Mouse (Mus musculus) lung, postnatal 0 days (tissue): ENCODE measurements at regions not wholly inside any gene's neighbourhood (a gene's known extent, or its start where the extent isn't known, plus 50 kb on each side); places are given as distances from the start of the nearest gene placed in this dataset.

ENCODE experiments used
- CTCF ChIP-seq: IDR thresholded peaks from 2 replicates; pipeline ENCODE4 v1.5.1; 2016; ENCODE audit warnings: antibody characterized with exemption, mild to moderate bottlenecking
- EP300 ChIP-seq: IDR thresholded peaks from 2 replicates; pipeline ENCODE4 v1.6.1; 2016; ENCODE audit warnings: antibody characterized with exemption, mild to moderate bottlenecking, control low read depth

DNA sequence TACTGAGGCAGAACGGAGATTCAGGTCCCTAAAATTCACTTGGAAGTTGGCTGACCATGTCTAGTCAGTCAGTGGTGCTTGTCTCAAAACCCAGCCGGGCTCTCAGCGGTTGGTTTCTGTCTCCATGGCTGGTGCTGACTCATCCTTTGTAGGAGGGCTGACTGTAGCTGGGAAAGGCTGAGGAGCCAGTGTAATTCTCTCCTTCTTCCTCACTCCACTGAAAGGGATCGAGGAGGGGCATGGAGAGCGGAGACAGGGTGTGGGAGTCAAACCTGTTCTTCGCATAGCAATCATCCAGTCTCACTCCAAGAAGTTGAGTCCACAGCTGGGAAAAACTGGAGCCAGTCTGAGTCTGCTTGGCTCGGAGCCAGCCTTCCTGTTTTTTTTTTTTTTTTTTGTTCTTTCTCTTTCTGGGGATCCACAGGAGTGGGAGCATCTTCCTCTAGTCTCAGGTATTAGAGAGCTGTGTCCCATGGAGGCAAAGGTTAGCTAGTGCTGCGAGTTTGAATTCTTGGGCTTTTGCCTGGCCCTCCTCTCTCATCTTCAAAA is 80.4 kb upstream of the Calcoco1 start:
- no peak for TF ChIP-seq EP300
- no peak for TF ChIP-seq CTCF
